Mouse (Mus musculus) liver, embryonic 11.5 days (tissue): ENCODE measurements around the gene Usmg5. TPM values are rescaled to one million over a fixed set of nuclear protein-coding genes. Genes with fewer than 3 reads are reported as not detected.

Experiments
- polyA plus RNA-seq: library from polyadenylated mRNA; unstranded; fragments of >200 nt; fragmentation: Nextera tagmentation; extraction: Ambion mirVana; gene quantifications from 2 replicates; pipeline ENCODE4 v1.2.1, GENCODE M21; 2014

The Usmg5 gene
- polyA plus RNA-seq, 1 experiment from 2014 or later, result 1,215 TPM

Other genes starting within 250 kb of the Usmg5 start
- gene Ina, start 75.9 kb downstream of the Usmg5 start, polyA plus RNA-seq, result 0.26 and 0.53 TPM in 2 replicates
- gene Nt5c2, start 75.5 kb downstream of the Usmg5 start, polyA plus RNA-seq, result 107 and 110 TPM in 2 replicates
- gene Pcgf6, start 39.7 kb downstream of the Usmg5 start, polyA plus RNA-seq, result 28.6 and 32.9 TPM in 2 replicates
- gene Taf5, start 22.9 kb downstream of the Usmg5 start, polyA plus RNA-seq, result 9.0 TPM in 2 replicates
- 18.4 and 18.8 TPM in 2 replicates for gene Pdcd11, start 121 bp upstream of the Usmg5 start, polyA plus RNA-seq
- gene Calhm2, start 47.6 kb upstream of the Usmg5 start, polyA plus RNA-seq, result 1.2 and 1.5 TPM in 2 replicates
- gene Calhm1, start 53.6 kb upstream of the Usmg5 start, polyA plus RNA-seq, result not detected in 2 replicates
- gene Calhm3, start 67.1 kb upstream of the Usmg5 start, polyA plus RNA-seq, result not detected in 2 replicates
- 4.5 and 4.6 TPM in 2 replicates for gene Neurl1a, start 88.2 kb upstream of the Usmg5 start, polyA plus RNA-seq